15 mouse cellular contexts compared by ENCODE assay signal in genomic region chr2:35849632-35850230, GRCm38 (mm10).
A peak's percentile ranks its signal among the peaks of the same experiment; 100 is the strongest.
DNase-seq lines count a peak whose midpoint lies in the region; ATAC-seq and TF ChIP-seq lines count a peak whose summit lies in the region.
"Had no signal": no experiment of that assay in that cellular context is flagged by ENCODE, and none has a peak within 500 bp of the region (broad histone marks: within the 10 kb centered on the region; RNA-seq: fewer than 3 reads in every experiment).

No protein-coding gene starts in this region.

- no peak overlapping the region for H3K27ac ChIP-seq in embryonic facial prominence, embryonic 11.5 days (replicated peaks; ENCODE audit: low read depth, low read length)
- no peak overlapping the region for H3K27ac ChIP-seq in embryonic facial prominence, embryonic 10.5 days (replicated peaks)
- H3K27ac ChIP-seq in kidney, embryonic 14.5 days (ENCODE audit: low read depth, low read length): no peak overlapping the region
- H3K27ac ChIP-seq in midbrain, embryonic 15.5 days: peak overlapping the region; percentile 46; the same call in 1 of the 2 replicates
- H3K27ac ChIP-seq: embryonic facial prominence, embryonic 13.5 days; forebrain, embryonic 13.5 days; liver, embryonic 15.5 days had no signal

- no peaks in the 10 kb centered on the region for H3K9me3 ChIP-seq in embryonic facial prominence, embryonic 11.5 days (replicated peaks; ENCODE audit: control insufficient read depth, low read length)
- H3K9me3 ChIP-seq in embryonic facial prominence, embryonic 10.5 days: no peaks in the 10 kb centered on the region
- no peaks in the 10 kb centered on the region for H3K9me3 ChIP-seq in kidney, embryonic 14.5 days (ENCODE audit: control insufficient read depth, low read length)
- H3K9me3 ChIP-seq in midbrain, embryonic 15.5 days: no peaks in the 10 kb centered on the region
- H3K9me3 ChIP-seq: embryonic facial prominence, embryonic 13.5 days; forebrain, embryonic 13.5 days; liver, embryonic 15.5 days had no signal

- ATAC-seq in embryonic facial prominence, embryonic 11.5 days (replicated peaks; ENCODE audit: insufficient number of reproducible peaks, low FRiP score, low TSS enrichment, low read depth): 0 out of 2 replicates have a peak, but pooled peaks have one; percentile 10
- peak; percentile 48; the same call in 1 of the 2 replicates for ATAC-seq in kidney, embryonic 14.5 days (ENCODE audit: low FRiP score, low TSS enrichment)
- peak; percentile 67 for ATAC-seq in midbrain, embryonic 15.5 days (replicated peaks)
- ATAC-seq: forebrain, embryonic 13.5 days had no signal

- WGBS in embryonic facial prominence, embryonic 11.5 days: 57% methylated on average over 10 of the region's 10 CpGs
- 62% methylated on average over 10 of the region's 10 CpGs for WGBS in embryonic facial prominence, embryonic 10.5 days
- 27% methylated on average over 10 of the region's 10 CpGs for WGBS in kidney, embryonic 14.5 days
- WGBS in midbrain, embryonic 15.5 days: 41% methylated on average over 10 of the region's 10 CpGs

- no peak for DNase-seq in embryonic facial prominence, embryonic 11.5 days (ENCODE audit: low spot score)
- DNase-seq in embryonic facial prominence, embryonic 10.5 days (ENCODE audit: low spot score): no peak
- DNase-seq in brain, embryonic 14.5 days (ENCODE audit: low read depth): peak; percentile 71
- no peak for DNase-seq in adipocyte (ENCODE audit: low spot score)
- DNase-seq in cerebellum, adult 8-10 months: no peak
- no peak for DNase-seq in right cerebral cortex, postnatal 10 days (ENCODE audit: low spot score in 2 of 2)
- DNase-seq: cerebellum, adult 11 months; gastrocnemius, postnatal 10 days; lung, postnatal 4 days; thymus, adult 18-20 months had no signal

- H3K4me1 ChIP-seq in embryonic facial prominence, embryonic 11.5 days (ENCODE audit: control insufficient read depth, insufficient read depth, low read length): no peaks in the 10 kb centered on the region
- peaks cover 52% of the 10 kb centered on the region for H3K4me1 ChIP-seq in embryonic facial prominence, embryonic 10.5 days
- peaks cover 21% of the 10 kb centered on the region for H3K4me1 ChIP-seq in kidney, embryonic 14.5 days (ENCODE audit: control insufficient read depth, insufficient read depth, low read length)
- H3K4me1 ChIP-seq in midbrain, embryonic 15.5 days: peaks cover 42% of the 10 kb centered on the region
- H3K4me1 ChIP-seq: liver, embryonic 15.5 days had no signal

- H3K4me2 ChIP-seq in embryonic facial prominence, embryonic 11.5 days (ENCODE audit: low read depth, low read length): no peak overlapping the region
- no peak overlapping the region for H3K4me2 ChIP-seq in kidney, embryonic 14.5 days (replicated peaks; ENCODE audit: low read depth, low read length)
- H3K4me2 ChIP-seq in midbrain, embryonic 15.5 days: no peak overlapping the region
- H3K4me2 ChIP-seq: embryonic facial prominence, embryonic 13.5 days; forebrain, embryonic 13.5 days; liver, embryonic 15.5 days had no signal

- no peaks in the 10 kb centered on the region; the same call in 1 of the 2 replicates for H3K27me3 ChIP-seq in embryonic facial prominence, embryonic 11.5 days (ENCODE audit: control insufficient read depth, insufficient read depth, low read length)
- peaks cover 29% of the 10 kb centered on the region for H3K27me3 ChIP-seq in embryonic facial prominence, embryonic 10.5 days (replicated peaks; ENCODE audit: low read depth, poor library complexity, severe bottlenecking)
- H3K27me3 ChIP-seq in kidney, embryonic 14.5 days (ENCODE audit: control insufficient read depth, insufficient read depth, low read length): no peaks in the 10 kb centered on the region
- no peaks in the 10 kb centered on the region for H3K27me3 ChIP-seq in midbrain, embryonic 15.5 days (replicated peaks)

- no peak for TF ChIP-seq CTCF in brain, embryonic 14.5 days (IDR thresholded peaks at IDR 0.05; ENCODE audit: borderline replicate concordance, extremely low read depth, insufficient read depth, insufficient read length)

- no peak overlapping the region for H3K4me3 ChIP-seq in embryonic facial prominence, embryonic 11.5 days (ENCODE audit: low read depth, low read length)
- H3K4me3 ChIP-seq in embryonic facial prominence, embryonic 10.5 days: no peak overlapping the region
- H3K4me3 ChIP-seq in kidney, embryonic 14.5 days (ENCODE audit: low read length): no peak overlapping the region
- H3K4me3 ChIP-seq in midbrain, embryonic 15.5 days: no peak overlapping the region
- H3K4me3 ChIP-seq: embryonic facial prominence, embryonic 13.5 days; forebrain, embryonic 13.5 days; liver, embryonic 15.5 days had no signal

- H3K36me3 ChIP-seq in embryonic facial prominence, embryonic 11.5 days (replicated peaks; ENCODE audit: control insufficient read depth, insufficient read depth, low read depth, low read length): no peaks in the 10 kb centered on the region
- H3K36me3 ChIP-seq in embryonic facial prominence, embryonic 10.5 days (replicated peaks): no peaks in the 10 kb centered on the region
- H3K36me3 ChIP-seq in kidney, embryonic 14.5 days (ENCODE audit: control insufficient read depth, insufficient read depth, low read length): no peaks in the 10 kb centered on the region
- no peaks in the 10 kb centered on the region for H3K36me3 ChIP-seq in midbrain, embryonic 15.5 days (replicated peaks)
- H3K36me3 ChIP-seq: embryonic facial prominence, embryonic 13.5 days; liver, embryonic 15.5 days had no signal

- TF ChIP-seq POLR2A in brain, embryonic 14.5 days (IDR thresholded peaks at IDR 0.05; ENCODE audit: borderline replicate concordance, extremely low read depth, insufficient read depth, insufficient read length, poor library complexity, severe bottlenecking): no peak

- no peak overlapping the region for H3K9ac ChIP-seq in embryonic facial prominence, embryonic 11.5 days (replicated peaks; ENCODE audit: low read length)
- no peak overlapping the region for H3K9ac ChIP-seq in kidney, embryonic 14.5 days (ENCODE audit: low read depth, low read length)
- no peak overlapping the region for H3K9ac ChIP-seq in midbrain, embryonic 15.5 days
- H3K9ac ChIP-seq: embryonic facial prominence, embryonic 13.5 days; forebrain, embryonic 13.5 days; liver, embryonic 15.5 days had no signal

Comparison
In these comparisons a context has a peak if more than half of its experiments do, and no peak if none do; other contexts are left out.
1. ATAC-seq: peak in every context shown above with its lines; median percentile 67 in midbrain, embryonic 15.5 days; 48 in kidney, embryonic 14.5 days; 10 in embryonic facial prominence, embryonic 11.5 days.